Mouse (Mus musculus) liver, embryonic 14.5 days (tissue): ENCODE data around the gene Lamtor2.

Source experiments
- CTCF ChIP-seq: IDR thresholded peaks from 2 replicates; pipeline ENCODE4 v1.5.1; 2016; ENCODE audit warnings: antibody characterized with exemption, low read depth, control low read depth
- EP300 ChIP-seq: IDR thresholded peaks from 2 replicates; pipeline ENCODE4 v1.6.1; 2016; ENCODE audit warnings: antibody characterized with exemption, low read depth

- TF ChIP-seq CTCF: no peak
- no peak for TF ChIP-seq EP300
Observed at GRCm38 (mm10) chr3:88515095-88515386, 37.8 kb downstream of the Lamtor2 start.
